Mouse (Mus musculus) gastrocnemius, adult 8-10 months (tissue): ENCODE results near the gene Gm42906. TPM values are rescaled to one million over a fixed set of nuclear protein-coding genes. Genes with fewer than 3 reads are reported as not detected.

Source experiments
- DNase-seq, 2 experiments: peaks; one replicate each; pipeline ENCODE4 v3.0.0; 2022; ENCODE audit warnings: low spot score in 2 of 2
- total RNA-seq, 4 experiments: library from RNA; stranded (reverse); gene quantifications; 2 replicates each; pipeline ENCODE4 v1.2.4; 2022

The Gm42906 gene
- total RNA-seq, 4 experiments from 2014 or later = 1.4 to 1.7 TPM; not detected in 2

DNA sequence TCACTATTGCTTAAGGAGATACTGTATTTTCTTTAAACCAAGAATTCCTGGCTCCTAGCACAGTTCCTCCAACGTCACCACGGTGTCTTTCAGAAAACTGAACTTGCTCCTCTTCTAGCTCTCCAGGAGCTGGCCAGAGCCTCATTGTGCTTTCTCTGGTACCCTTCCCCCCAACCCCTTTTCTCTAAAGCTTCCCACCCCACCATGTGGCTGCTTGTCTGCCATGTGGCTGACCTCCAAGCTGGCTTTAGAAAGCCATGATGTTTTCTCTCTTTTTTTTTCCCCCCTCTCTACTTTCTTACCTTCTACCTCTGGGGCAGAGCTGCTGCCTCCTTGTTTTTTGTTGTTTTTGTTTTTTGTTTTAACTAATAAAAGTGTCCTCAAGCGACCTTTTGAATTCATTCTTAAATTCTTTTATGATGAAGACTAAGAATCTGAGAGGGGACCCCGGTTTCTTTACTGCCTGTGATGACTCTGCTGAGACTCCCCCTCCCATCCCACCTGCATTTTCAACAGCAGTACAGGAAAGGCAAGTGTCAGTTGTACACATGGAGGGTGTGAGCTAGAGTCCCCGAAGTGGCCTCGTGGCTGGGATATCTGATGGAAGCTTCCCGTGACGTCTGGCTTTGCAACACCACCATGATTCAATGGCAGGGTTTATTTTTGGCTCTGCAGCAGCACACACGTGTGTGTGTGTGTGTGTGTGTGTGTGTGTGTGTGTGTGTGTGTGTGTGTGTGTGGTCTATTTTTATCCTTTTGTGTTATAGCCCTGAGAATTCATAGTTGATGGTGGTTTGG is 393.0 kb downstream of the Gm42906 start:
- no peak for DNase-seq

DNA sequence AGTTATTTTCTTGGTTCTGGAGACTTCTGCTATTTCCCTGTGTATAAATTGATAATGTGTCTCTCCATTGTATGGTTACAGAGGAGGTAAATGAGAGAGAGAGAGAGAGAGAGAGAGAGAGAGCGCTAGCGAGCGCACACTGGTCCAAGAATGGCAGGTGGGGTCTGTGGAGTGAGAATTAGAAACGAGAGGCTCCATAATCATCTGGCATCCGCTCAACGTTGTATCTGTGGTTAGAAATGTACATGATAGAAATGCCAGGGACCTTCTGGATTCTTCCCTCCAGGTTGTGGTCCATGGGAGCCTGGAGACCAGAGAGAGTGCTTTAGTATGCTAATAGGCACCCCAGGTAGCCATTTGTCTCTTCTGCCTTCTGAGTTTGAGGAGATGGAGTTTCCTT is 399.1 kb downstream of the Gm42906 start:
- no peak for DNase-seq

DNA sequence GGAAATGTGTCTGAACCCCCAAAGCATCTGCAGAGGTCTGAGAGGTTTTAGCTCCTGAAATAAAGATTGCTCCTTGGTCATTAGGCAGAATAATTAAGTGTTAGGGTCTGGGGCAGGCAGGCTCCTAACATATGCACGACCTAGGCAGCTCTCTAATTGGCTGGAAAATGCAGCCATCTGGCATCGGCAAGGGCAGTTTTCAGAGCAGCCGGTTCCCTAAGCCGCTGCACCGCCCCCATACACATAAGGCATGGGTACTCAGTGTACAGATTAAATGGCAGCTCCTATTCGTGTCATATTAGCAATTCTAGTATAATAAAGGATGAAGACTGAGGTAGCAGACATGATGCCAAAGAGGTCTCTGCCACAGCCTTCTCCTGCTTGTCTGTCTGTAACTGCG is 400.8 kb downstream of the Gm42906 start:
- DNase-seq = no peak

DNA sequence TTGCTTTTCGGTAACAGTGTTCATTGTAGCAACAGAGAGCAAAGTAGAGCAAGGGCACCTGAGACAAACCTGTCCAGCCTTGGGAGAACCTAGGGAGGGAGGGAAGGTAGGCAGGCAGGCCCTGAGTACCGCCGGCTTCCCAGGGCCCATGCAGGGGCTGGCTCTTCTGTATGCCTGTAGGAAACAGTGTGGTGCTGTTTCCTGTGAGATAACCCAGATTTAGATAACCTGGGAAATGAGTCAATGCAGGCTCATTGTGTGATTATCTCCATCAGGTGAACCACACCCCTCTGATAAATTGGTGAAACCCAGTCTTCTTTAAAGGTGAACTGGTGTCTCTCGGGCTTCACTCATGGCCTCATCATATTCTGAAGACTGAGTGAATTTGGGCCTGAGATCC is 401.9 kb downstream of the Gm42906 start:
- DNase-seq = no peak

DNA sequence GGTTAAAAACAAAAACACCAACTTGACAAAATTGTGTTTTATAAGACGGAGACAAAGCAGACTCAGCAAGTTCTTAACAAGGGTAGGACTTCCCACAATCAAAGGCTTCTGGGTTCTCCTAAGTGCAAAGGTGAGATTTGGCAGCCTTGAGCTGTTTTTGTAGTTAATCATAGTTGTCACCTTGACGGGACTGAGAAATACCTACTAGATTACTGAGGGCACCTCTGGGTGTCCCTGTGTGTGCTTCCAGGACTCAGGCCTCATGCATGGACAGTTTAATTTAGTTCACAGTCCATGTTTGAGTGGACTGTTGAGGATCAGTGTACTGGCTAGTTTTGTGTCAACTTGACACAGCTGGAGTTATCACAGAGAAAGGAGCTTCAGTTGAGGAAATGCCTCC is 403.5 kb downstream of the Gm42906 start:
- no peak for DNase-seq

DNA sequence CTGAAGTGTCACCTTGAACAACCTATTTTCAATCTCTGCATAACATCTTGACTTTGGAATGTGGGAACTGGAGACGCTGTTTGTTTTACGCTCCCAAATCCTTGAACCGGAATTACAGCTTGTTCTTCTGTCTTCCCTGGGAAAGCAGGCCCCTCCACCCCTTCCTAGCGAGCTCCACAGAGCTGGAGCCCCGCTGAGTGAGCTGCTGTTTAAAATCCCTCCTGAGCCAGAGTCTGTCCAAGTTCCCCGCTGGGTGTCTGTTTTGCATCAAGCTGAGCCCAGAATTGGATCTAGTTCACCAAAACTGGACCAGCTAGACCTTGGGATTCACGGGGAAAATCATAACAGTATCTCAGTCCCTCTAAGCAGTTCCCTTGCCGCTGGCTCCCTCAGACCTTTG is 404.5 kb downstream of the Gm42906 start:
- DNase-seq = peak in 1 of 2 experiments; percentile 9

DNA sequence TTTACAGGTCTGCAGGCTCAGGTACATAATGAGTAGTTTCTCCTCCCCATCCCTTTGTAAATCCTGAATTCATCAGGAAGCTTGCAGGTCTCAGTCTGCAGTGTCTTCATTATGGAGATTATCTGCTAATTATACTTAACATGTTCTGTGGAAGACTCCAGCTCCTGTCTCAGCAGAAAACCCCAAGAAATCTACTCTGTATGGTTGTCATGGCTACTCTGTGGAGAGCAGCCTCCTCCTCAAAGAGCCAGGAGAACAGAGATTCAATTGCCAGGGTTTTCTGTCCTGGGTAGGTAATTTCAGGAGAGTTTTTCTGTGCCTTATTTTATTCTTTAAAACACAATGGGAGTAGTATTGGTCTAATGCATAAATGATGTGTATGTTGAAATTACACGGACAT is 405.0 kb downstream of the Gm42906 start:
- no peak for DNase-seq

DNA sequence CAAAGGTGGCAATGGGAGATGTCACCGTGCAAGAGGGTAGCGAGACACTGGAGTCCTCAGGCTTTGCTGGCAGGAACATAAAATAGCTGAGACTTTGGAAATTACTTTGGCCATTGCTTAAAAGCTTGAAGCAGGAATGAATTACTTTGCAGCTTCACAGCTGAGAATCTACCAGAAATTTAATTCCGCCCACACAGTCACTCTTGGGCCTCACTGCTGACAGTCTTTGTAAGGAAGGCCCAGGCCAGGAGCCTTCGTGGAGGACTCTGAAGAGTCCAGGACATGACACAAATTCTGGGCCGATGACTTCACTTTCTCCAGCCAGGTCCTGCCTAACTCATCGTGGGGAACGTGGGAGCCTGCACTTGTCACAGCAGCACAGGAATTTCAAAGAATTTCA is 405.9 kb downstream of the Gm42906 start:
- no peak for DNase-seq

DNA sequence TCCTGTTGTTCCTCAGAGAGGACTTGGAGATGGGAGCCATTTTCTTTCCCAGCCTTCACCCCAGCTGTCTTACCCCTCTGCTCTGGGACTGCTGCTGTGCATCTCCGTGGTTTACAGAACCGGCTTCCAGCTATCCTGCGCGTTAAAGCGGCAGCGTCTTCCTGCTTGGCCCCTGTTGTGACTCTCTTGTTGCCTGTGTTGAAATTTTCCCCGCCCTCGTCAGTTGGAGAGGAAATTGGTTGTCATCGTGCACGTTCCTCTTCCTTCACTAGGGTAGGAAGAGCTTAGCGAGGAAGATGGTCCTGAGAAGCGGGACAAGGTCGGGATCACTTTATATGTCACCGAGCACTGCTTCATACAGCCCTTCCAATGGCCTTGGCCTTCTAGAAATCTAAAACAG is 407.1 kb downstream of the Gm42906 start:
- DNase-seq = no peak

DNA sequence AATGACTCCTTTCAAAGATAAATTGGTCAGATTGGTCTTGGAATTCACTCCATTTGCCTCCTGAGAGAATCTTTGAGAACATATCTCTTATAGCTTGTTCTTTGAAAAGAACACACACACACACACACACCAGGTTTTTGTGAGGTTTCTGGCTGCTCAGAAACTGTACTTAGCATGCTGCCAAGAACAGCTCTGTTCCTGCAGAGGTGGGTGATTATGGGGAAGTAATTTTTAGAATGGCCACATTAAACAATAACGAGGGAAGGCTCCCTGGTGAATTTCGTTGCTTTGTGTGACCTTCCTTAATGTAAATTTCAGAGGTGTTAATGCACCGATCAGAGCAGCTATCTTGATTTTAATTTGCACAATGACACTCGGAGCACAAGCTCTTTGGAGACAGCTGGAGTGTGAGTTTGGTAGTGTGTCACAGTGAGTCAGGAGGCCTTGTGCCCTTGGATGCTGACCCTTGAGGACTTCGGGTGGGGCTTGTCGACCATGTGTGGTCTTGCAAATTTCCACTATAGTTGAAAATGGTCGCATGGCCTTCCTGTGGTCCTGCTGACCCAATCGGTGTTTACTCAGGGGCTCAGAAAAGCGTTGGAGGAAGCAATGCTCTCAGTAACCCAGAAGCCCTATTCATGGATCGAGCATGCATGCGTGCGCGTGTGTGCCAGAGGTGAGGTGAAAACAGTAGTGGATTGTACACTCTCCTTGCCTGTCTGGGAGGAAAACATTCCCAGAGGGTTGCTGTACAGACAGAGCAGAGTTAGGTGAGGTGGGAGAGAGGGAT is 407.7 kb downstream of the Gm42906 start:
- DNase-seq = no peak

DNA sequence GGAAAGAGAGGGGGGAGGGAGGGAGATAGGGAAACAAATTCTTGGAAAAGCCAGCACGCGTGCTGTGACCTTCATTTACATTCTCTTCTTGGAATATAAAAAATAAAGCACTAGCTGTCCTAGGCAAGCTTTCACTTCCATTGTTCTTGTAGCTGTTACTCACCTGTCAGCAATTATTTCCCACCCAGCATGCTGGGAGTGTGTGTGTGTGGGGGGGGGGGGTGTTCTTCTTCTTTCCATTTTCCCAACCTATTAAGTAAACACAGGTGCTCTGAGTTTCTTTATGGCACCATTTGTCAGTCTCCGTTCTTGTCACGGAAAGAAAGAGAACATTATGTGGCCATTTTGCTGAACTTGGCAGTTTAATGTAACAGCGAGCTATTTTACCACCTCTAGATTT is 409.0 kb downstream of the Gm42906 start:
- no peak for DNase-seq

DNA sequence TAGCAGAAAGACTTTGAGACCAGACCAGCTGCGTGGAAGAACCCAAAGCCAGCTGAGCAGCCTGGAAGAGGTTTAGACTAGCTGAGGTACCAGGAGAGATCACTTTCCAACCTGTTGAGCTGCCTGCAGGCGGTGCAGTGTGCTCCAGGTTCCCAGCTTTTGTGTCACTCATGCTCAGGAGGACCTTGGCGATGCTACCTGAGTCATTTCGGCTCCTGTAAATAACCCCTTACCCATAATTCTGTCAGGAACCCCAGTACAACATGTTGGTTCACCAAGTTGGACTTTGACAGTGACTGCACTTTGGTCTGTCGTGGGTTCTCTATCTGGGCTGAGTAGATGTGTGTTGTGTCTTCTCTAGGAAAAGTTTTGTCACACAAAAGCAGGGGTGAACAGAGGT is 409.5 kb downstream of the Gm42906 start:
- DNase-seq = no peak

Other genes with a start within 250 kb of the Gm42906 start
- 1 to 10 TPM; 3.7 to 5.8 (median 4.9) TPM for gene Stard13, start 194.3 kb downstream of the Gm42906 start, total RNA-seq
- not detected for gene Vmn2r18, start 177.9 kb upstream of the Gm42906 start, total RNA-seq
- gene Rfc3, start 223.1 kb upstream of the Gm42906 start, total RNA-seq = 1 to 10 TPM; 1.5 to 4.1 (median 3.5) TPM